Mouse (Mus musculus) brain, embryonic 14.5 days (tissue): ENCODE results near the gene Bet1l.

ENCODE experiments used
- CTCF ChIP-seq: fragments of 200-500 bp; IDR thresholded peaks from 2 replicates; pipeline ENCODE4 v1.5.1; 2012; ENCODE audit warnings: inconsistent platforms, mild to moderate bottlenecking, moderate library complexity, borderline replicate concordance; ENCODE audit not compliant: insufficient read depth, insufficient read length; ENCODE audit errors: extremely low read depth
- POLR2A ChIP-seq: fragments of 200-500 bp; IDR thresholded peaks from 2 replicates; pipeline ENCODE4 v1.6.1; 2012; ENCODE audit warnings: mild to moderate bottlenecking, inconsistent platforms, borderline replicate concordance; ENCODE audit not compliant: poor library complexity, insufficient read depth, insufficient read length, severe bottlenecking; ENCODE audit errors: extremely low read depth

- no peak for TF ChIP-seq POLR2A
- no peak for TF ChIP-seq CTCF
Measured at GRCm38 (mm10) chr7:140846676-140847075, 10.7 kb downstream of the Bet1l start.
